Mouse (Mus musculus): ENCODE data around the gene Prph. TPM values are rescaled to one million over a fixed set of nuclear protein-coding genes. Genes with fewer than 3 reads are reported as not detected.

The Prph gene
- polyA plus RNA-seq, 1 experiment from 2014 or later: 7.1 TPM

DNA sequence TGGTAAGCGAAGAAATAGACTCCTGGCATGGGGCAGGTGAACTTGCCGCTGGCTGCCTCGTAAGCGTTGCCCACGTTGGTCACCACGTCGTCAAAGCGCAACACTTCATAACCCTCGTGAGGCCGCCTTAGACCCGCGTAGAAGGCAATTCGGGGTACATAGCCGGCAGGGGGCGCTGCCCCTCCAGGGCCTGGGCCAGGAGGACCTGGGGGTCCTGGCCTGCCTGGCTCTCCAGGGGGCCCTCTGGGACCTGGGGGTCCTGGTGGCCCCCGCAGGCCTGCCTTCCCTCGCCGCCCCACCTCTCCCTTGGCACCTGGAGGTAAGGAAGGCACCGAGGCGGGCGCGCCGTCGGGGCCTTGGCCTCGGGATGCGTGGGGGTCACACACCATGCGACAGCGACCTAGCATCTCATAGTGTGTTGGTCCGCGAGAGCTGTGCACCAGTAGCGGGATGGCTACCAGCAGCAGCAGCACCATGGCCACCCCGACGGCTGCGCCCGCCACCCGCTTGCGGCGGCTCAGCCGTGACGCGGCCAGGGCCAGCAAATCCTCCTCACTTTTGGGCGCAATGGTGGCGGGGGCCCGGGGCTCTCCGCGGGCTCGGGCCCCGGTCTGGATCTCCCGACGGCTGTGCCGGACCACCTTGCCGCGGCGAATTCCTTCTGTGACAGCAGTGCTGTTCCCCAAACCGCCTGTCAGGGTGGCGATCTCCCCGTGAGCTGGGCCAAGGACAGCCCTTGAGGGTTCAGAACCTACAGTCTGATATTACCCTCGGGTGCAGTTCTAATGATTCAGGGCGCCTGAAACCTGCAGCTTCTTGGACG lies 32.5 kb downstream of the Prph start, which contains the start of gene C1ql4:
Gene C1ql4, minus strand, starts transcription at position 565 of the 823 bp plus-strand sequence.
- 9% methylated on average over 49 of the region's 60 CpGs for WGBS

DNA sequence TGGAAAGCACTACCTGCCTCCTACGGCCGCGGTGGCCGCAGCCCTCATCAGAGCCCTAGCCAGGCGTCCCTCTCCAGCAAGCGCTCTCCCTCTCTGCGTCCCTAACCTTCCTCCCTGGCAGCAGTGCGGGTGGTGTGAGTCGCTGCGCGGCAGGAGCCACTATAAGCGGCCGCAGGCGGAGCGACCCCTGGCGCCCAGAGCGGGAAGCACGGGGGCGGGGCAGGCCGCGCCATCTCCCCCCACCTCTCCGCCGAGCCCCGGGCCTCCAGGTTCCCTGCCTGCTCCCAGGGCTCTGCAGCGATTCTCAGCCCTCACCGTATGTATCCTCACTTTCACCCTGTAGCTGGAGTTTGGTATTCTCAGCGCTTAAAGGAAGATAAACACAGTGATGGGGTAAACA lies 33.3 kb downstream of the Prph start:
- H3K4me3 ChIP-seq (ENCODE audit: low read depth, low read length): peak overlapping the region; percentile 30
- H3K9me3 ChIP-seq (replicated peaks; ENCODE audit: control insufficient read depth, low read length, poor library complexity, severe bottlenecking): no peaks in the 10 kb centered on the region
- peaks cover 3% of the 10 kb centered on the region for H3K4me1 ChIP-seq (ENCODE audit: control insufficient read depth, insufficient read depth, low read length)
- H3K36me3 ChIP-seq (ENCODE audit: control insufficient read depth, insufficient read depth, low read length): no peaks in the 10 kb centered on the region
- ATAC-seq: peak; percentile 44; the same call in 1 of the 2 replicates
- peak overlapping the region; percentile 45 for H3K4me2 ChIP-seq (ENCODE audit: low read length)
- H3K27ac ChIP-seq (ENCODE audit: low read length): no peak overlapping the region
- H3K9ac ChIP-seq (ENCODE audit: low read depth, low read length): 0 out of 2 replicates have a peak overlapping the region, but pooled peaks have one; percentile 2
- peaks cover 39% of the 10 kb centered on the region for H3K27me3 ChIP-seq (ENCODE audit: control insufficient read depth, insufficient read depth, low read depth, low read length)
- WGBS: under 1% methylated on average over 23 of the region's 27 CpGs

More for the DNA sequence above, 32.5 kb downstream of the Prph start, which contains the start of gene C1ql4:
- Histone ChIP-seq H3K9ac (ENCODE audit: low read depth, low read length) (0 out of 2 replicates have a peak within 1 kb of the TSS, but pooled peaks have one; percentile 2), H3K36me3 (ENCODE audit: control insufficient read depth, insufficient read depth, low read length) (no peaks in the 10 kb centered on the region), H3K27me3 (ENCODE audit: control insufficient read depth, insufficient read depth, low read depth, low read length) (peaks cover 39% of the 10 kb centered on the region), H3K9me3 (replicated peaks; ENCODE audit: control insufficient read depth, low read length, poor library complexity, severe bottlenecking) (no peaks in the 10 kb centered on the region), H3K27ac (ENCODE audit: low read length) (no peak within 1 kb of the TSS), H3K4me1 (ENCODE audit: control insufficient read depth, insufficient read depth, low read length) (no peaks in the 10 kb centered on the region; the same call in 1 of the 2 replicates), H3K4me3 (ENCODE audit: low read depth, low read length) (peak within 1 kb of the TSS; percentile 30), H3K4me2 (ENCODE audit: low read length) (peak within 1 kb of the TSS; percentile 45)
- no peak for ATAC-seq

DNA sequence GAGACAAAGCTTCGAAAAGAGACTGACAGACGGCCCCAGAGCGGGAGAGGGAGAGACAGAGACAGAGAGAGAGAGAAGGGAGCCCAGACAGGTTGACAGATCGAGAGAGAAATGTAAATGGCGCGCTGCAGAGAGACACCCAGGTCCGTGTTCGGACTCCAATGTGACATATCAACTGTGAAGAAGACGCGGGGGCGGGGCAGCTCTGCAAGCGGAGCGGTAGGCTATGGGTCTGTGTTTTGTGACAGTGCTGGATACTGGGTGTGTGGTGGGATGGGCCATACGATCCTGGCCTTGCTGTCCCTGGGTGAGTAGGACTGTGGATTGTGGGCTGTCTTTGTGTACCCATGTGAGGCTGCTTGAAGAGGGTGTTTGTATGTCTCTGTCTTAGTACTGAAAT lies 34.1 kb downstream of the Prph start:
- no peak for ATAC-seq
- H3K4me1 ChIP-seq (ENCODE audit: control insufficient read depth, insufficient read depth, low read length): peaks cover 8% of the 10 kb centered on the region
- H3K4me3 ChIP-seq (ENCODE audit: low read depth, low read length): no peak overlapping the region
- H3K9me3 ChIP-seq (replicated peaks; ENCODE audit: control insufficient read depth, low read length, poor library complexity, severe bottlenecking): no peaks in the 10 kb centered on the region
- H3K36me3 ChIP-seq (ENCODE audit: control insufficient read depth, insufficient read depth, low read length): no peaks in the 10 kb centered on the region
- 8% methylated on average over 14 of the region's 14 CpGs for WGBS
- no peak overlapping the region for H3K27ac ChIP-seq (ENCODE audit: low read length)
- peaks cover 36% of the 10 kb centered on the region for H3K27me3 ChIP-seq (ENCODE audit: control insufficient read depth, insufficient read depth, low read depth, low read length)
- no peak overlapping the region for H3K4me2 ChIP-seq (ENCODE audit: low read length)
- H3K9ac ChIP-seq (ENCODE audit: low read depth, low read length): no peak overlapping the region

DNA sequence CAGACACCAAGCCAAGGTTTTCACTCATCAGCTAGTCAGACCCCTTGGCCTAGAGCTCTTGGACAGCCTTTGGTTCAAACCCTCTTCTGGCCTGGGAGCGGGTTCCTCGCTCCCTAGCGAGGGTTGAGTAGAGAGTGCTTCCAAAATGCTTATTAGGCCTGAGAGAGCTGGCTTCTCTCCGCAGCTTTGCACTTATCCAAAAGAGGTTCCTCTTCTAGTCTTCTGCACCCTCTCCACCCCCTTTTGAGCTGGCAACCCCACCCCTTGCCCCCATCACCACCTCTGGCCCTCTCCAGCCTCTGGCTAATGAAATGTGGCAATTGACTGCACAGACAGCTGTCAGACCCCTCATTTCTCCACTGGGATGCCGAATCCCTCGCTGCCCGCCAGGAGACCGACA lies 37.9 kb downstream of the Prph start, which contains the start of gene Dnajc22:
Gene Dnajc22, plus strand, starts transcription at position 301 of the 400 bp plus-strand sequence.
- H3K4me3 ChIP-seq (ENCODE audit: low read depth, low read length): peak within 1 kb of the TSS; percentile 51
- ATAC-seq: no peak
- H3K27me3 ChIP-seq (ENCODE audit: control insufficient read depth, insufficient read depth, low read depth, low read length): peaks cover 30% of the 10 kb centered on the region
- peak within 1 kb of the TSS; percentile 70 for H3K9ac ChIP-seq (ENCODE audit: low read depth, low read length)
- H3K36me3 ChIP-seq (ENCODE audit: control insufficient read depth, insufficient read depth, low read length): no peaks in the 10 kb centered on the region
- peaks cover 30% of the 10 kb centered on the region for H3K4me1 ChIP-seq (ENCODE audit: control insufficient read depth, insufficient read depth, low read length)
- H3K9me3 ChIP-seq (replicated peaks; ENCODE audit: control insufficient read depth, low read length, poor library complexity, severe bottlenecking): no peaks in the 10 kb centered on the region
- peak within 1 kb of the TSS; percentile 89 for H3K4me2 ChIP-seq (ENCODE audit: low read length)
- WGBS: 29% methylated on average over 8 of the region's 8 CpGs
- H3K27ac ChIP-seq (ENCODE audit: low read length): peak within 1 kb of the TSS; percentile 25; the same call in 1 of the 2 replicates

DNA sequence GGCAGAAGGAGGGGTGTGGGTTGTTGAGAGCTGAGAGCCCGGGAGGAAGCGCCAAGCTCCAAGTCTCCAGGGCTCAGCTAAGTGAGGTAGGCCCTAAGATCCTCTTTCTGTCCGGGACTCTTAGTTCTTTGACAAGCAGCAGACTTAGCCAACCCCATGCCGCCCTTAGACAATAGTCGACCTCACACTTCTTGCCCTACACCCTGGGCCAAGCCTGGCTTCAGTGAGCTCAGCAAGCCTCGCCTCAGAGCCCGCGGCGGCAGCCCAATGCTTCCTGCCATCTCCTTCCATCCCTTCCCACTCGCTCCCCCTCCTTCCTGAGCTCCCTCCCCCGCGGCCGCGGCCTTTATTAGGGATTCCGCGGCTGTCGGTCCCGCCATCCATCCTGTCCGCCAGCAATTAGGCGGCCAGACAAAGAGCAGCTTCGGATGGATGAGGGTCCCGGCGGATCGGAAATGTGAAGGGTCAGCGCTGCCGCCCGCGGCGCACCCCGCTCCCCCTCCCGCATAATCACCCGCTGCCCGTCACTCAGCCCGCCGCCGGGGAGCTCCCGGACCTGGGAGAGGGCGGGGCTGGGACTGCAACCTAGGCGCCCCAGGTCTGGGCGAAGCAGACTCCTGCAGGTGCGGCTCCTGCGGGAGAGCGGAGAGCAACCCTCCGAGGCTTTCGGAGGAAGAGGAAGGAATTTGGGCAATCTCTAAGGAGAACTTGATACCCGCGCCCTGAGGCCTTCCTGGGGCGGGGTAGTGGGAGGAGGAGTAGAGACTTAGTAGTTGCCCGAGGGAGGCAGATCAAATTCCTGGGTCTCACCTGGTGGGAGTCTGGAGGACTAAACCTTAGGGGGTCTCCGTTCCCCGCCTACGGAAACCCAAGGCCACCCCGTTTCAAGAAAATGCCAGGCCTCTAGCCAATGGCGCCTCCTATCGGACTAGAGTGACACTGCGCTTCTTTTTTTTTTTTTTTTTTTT lies 38.6 kb downstream of the Prph start:
- peaks cover 24% of the 10 kb centered on the region for H3K27me3 ChIP-seq (ENCODE audit: control insufficient read depth, insufficient read depth, low read depth, low read length)
- ATAC-seq: peak; percentile 37; the same call in 1 of the 2 replicates

DNA sequence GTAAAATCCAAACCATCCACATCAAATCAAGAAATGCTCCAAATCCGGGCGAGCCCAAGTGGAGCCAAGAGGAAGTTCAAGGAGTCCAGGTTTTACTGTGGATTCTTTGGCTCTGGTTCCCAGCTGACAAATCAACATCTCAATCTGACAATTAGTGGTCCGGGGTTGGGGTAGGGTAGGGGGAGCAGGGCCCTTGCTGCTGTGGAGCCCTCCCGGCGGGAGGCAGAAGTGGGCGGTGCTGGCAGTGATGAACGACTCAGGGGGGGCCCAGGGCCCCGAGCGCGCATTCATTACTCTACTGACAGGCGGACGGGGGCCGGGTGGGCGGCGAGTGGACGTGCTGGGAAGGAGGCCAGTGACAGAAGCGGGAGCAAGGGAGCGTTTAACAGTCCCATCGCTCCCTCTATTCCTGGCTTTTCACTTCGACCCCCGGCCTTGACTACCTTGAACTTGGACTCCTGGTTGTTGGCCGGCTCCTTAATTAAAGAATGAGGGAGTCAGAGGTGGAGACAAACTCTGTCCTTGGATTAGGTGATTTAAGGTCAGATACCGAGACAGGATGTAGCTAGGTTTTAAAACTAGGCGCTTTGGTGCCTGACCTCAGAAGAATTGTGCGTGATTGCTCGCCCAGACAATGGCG lies 39.8 kb downstream of the Prph start:
- H3K4me1 ChIP-seq (ENCODE audit: control insufficient read depth, insufficient read depth, low read length): peaks cover 37% of the 10 kb centered on the region
- WGBS: 1% methylated on average over 24 of the region's 27 CpGs
- 0 out of 2 replicates have a peak, but pooled peaks have one; percentile 40 for ATAC-seq
- peak overlapping the region; percentile 7; the same call in 1 of the 2 replicates for H3K4me2 ChIP-seq (ENCODE audit: low read length)
- H3K9ac ChIP-seq (ENCODE audit: low read depth, low read length): no peak overlapping the region
- H3K9me3 ChIP-seq (replicated peaks; ENCODE audit: control insufficient read depth, low read length, poor library complexity, severe bottlenecking): no peaks in the 10 kb centered on the region
- no peak overlapping the region for H3K27ac ChIP-seq (ENCODE audit: low read length)
- no peaks in the 10 kb centered on the region for H3K36me3 ChIP-seq (ENCODE audit: control insufficient read depth, insufficient read depth, low read length)
- peaks cover 27% of the 10 kb centered on the region for H3K27me3 ChIP-seq (ENCODE audit: control insufficient read depth, insufficient read depth, low read depth, low read length)
- no peak overlapping the region for H3K4me3 ChIP-seq (ENCODE audit: low read depth, low read length)

More for the DNA sequence above, 38.6 kb downstream of the Prph start:
- no peaks in the 10 kb centered on the region for H3K36me3 ChIP-seq (ENCODE audit: control insufficient read depth, insufficient read depth, low read length)
- WGBS: 1% methylated on average over 56 of the region's 56 CpGs
- peaks cover 35% of the 10 kb centered on the region for H3K4me1 ChIP-seq (ENCODE audit: control insufficient read depth, insufficient read depth, low read length)
- H3K27ac ChIP-seq (ENCODE audit: low read length): peak overlapping the region; percentile 25; the same call in 1 of the 2 replicates
- peak overlapping the region; percentile 51 for H3K4me3 ChIP-seq (ENCODE audit: low read depth, low read length)
- H3K4me2 ChIP-seq (ENCODE audit: low read length): peak overlapping the region; percentile 89
- no peaks in the 10 kb centered on the region for H3K9me3 ChIP-seq (replicated peaks; ENCODE audit: control insufficient read depth, low read length, poor library complexity, severe bottlenecking)
- H3K9ac ChIP-seq (ENCODE audit: low read depth, low read length): peak overlapping the region; percentile 70

DNA sequence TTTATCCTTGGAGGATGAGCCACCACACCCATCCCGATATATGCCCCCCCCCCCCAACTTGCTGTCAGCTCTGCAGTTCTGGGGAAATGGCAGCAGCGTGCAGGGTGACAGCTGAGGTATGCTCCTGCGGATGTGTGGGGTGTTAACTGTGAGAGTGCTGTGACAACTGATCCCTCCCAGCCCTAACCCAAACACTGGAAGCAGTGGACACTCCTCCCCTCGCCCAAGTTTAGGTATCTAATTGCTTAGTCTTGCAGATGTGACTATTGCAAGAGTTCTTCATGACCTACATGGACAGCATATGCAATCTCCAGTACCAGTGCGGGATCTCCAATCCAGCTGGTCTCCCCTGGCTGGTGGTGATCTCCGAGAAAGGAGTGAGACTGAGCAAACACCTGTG lies 40.4 kb downstream of the Prph start:
- WGBS: 10% methylated on average over 6 of the region's 6 CpGs
- Histone ChIP-seq H3K4me3 (ENCODE audit: low read depth, low read length) (no peak overlapping the region), H3K27ac (ENCODE audit: low read length) (no peak overlapping the region), H3K9ac (ENCODE audit: low read depth, low read length) (no peak overlapping the region), H3K36me3 (ENCODE audit: control insufficient read depth, insufficient read depth, low read length) (no peaks in the 10 kb centered on the region), H3K9me3 (replicated peaks; ENCODE audit: control insufficient read depth, low read length, poor library complexity, severe bottlenecking) (no peaks in the 10 kb centered on the region), H3K4me2 (ENCODE audit: low read length) (no peak overlapping the region), H3K4me1 (ENCODE audit: control insufficient read depth, insufficient read depth, low read length) (peaks cover 37% of the 10 kb centered on the region), H3K27me3 (ENCODE audit: control insufficient read depth, insufficient read depth, low read depth, low read length) (peaks cover 27% of the 10 kb centered on the region)
- no peak for ATAC-seq

DNA sequence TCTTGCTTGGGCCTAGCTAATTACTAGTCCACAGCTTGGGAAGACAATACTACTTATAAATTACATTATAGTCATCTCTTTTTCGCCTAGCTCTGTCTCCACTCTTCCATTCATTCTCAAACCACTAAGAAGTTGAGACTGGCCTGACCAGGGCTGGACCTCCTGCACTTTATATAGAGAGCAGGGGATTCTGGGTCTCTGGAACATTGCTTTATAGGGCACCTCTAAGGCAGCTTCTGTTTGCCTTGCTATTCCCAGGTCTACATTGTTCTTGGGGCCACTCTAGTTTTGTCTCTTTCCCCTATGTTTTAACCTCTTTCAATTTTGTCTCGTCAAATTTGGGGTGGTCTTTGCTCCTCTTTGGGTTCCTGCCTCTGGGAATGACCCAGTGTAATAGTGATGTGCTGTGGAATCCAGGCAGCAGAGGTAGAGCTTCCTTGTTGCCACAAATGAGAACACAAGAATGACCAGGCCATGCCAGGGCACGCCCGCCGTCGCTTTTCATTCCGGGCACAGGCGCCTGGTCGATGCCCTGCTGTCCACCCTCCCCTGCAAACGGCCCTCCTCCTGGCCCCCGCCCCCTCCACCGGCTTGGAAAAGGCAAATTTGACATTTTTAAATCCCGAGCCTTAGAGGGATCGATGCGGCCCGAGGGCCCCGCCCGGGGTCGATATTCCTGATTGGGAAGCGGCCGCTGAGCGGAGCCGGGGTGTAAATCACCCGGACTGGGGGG lies 41.3 kb downstream of the Prph start:
- Histone ChIP-seq H3K27me3 (ENCODE audit: control insufficient read depth, insufficient read depth, low read depth, low read length) (peaks cover 27% of the 10 kb centered on the region), H3K4me3 (ENCODE audit: low read depth, low read length) (peak overlapping the region; percentile 39), H3K36me3 (ENCODE audit: control insufficient read depth, insufficient read depth, low read length) (no peaks in the 10 kb centered on the region), H3K4me1 (ENCODE audit: control insufficient read depth, insufficient read depth, low read length) (peaks cover 37% of the 10 kb centered on the region), H3K9ac (ENCODE audit: low read depth, low read length) (peak overlapping the region; percentile 47), H3K4me2 (ENCODE audit: low read length) (peak overlapping the region; percentile 69), H3K9me3 (replicated peaks; ENCODE audit: control insufficient read depth, low read length, poor library complexity, severe bottlenecking) (no peaks in the 10 kb centered on the region), H3K27ac (ENCODE audit: low read length) (no peak overlapping the region)
- 5% methylated on average over 24 of the region's 24 CpGs for WGBS
- no peak for ATAC-seq
